Mouse (Mus musculus) embryonic facial prominence, embryonic 14.5 days (tissue): ENCODE data around the gene Angptl4. TPM values are rescaled to one million over a fixed set of nuclear protein-coding genes. Genes with fewer than 3 reads are reported as not detected.

Source experiments
- ATAC-seq: fragments of 200-750 bp; cut with Nextera tagmentation; 2 replicates; pipeline ENCODE4 v1.8.0; 2017; ENCODE audit warnings: low read depth, moderate number of reproducible peaks, moderate TSS enrichment
- DNase-seq: peaks from one replicate; pipeline ENCODE4 v3.0.0-alpha.2; 2015; ENCODE audit warnings: low spot score
- H3K27ac ChIP-seq: fragments of 300-500 bp; sonication (generic); replicated peaks from 2 replicates; pipeline ENCODE4 v1.5.1; 2014; ENCODE audit warnings: low read depth, mild to moderate bottlenecking, low read length, moderate library complexity
- H3K27me3 ChIP-seq: fragments of 300-500 bp; sonication (generic); replicated peaks from 2 replicates; pipeline ENCODE4 v1.6.1; 2014; ENCODE audit warnings: low read length; ENCODE audit not compliant: control insufficient read depth, insufficient read depth
- H3K36me3 ChIP-seq: fragments of 300-500 bp; sonication (generic); 2 replicates; pipeline ENCODE4 v1.6.1; 2014; ENCODE audit warnings: low read length, mixed read lengths; ENCODE audit not compliant: control insufficient read depth, insufficient read depth
- H3K4me1 ChIP-seq: fragments of 300-500 bp; sonication (generic); 2 replicates; pipeline ENCODE4 v1.6.1; 2014; ENCODE audit warnings: antibody characterized with exemption, low read length; ENCODE audit not compliant: control insufficient read depth, insufficient read depth
- H3K4me2 ChIP-seq: fragments of 300-500 bp; sonication (generic); 2 replicates; pipeline ENCODE4 v1.6.1; 2014; ENCODE audit warnings: low read depth, mild to moderate bottlenecking, low read length, moderate library complexity, mixed read lengths
- H3K4me3 ChIP-seq: fragments of 300-500 bp; sonication (generic); 2 replicates; pipeline ENCODE4 v1.5.1; 2014; ENCODE audit warnings: low read depth, mild to moderate bottlenecking, low read length
- H3K9ac ChIP-seq: fragments of 300-500 bp; sonication (generic); 2 replicates; pipeline ENCODE4 v1.6.1; 2014; ENCODE audit warnings: low read depth, mild to moderate bottlenecking, low read length, moderate library complexity, mixed read lengths
- H3K9me3 ChIP-seq: fragments of 300-500 bp; sonication (generic); 2 replicates; pipeline ENCODE4 v1.6.1; 2016; ENCODE audit warnings: low read length; ENCODE audit not compliant: control insufficient read depth
- WGBS: fragments of 180-500 bp; shearing (Covaris S2); extraction: QIAGEN DNeasy Blood & Tissue Kit; methylation state at CpG from one replicate; pipeline ENCODE4 v1.1.7; 2014; 5-methylcytosine and 5-hydroxymethylcytosine counted together
- polyA plus RNA-seq: library from polyadenylated mRNA; unstranded; fragments of >200 nt; fragmentation: Nextera tagmentation; extraction: Ambion mirVana; gene quantifications from 2 replicates; pipeline ENCODE4 v1.2.1, GENCODE M21; 2014

Gene Angptl4
- polyA plus RNA-seq, 1 experiment from 2014 or later, result 35.7 TPM

DNA sequence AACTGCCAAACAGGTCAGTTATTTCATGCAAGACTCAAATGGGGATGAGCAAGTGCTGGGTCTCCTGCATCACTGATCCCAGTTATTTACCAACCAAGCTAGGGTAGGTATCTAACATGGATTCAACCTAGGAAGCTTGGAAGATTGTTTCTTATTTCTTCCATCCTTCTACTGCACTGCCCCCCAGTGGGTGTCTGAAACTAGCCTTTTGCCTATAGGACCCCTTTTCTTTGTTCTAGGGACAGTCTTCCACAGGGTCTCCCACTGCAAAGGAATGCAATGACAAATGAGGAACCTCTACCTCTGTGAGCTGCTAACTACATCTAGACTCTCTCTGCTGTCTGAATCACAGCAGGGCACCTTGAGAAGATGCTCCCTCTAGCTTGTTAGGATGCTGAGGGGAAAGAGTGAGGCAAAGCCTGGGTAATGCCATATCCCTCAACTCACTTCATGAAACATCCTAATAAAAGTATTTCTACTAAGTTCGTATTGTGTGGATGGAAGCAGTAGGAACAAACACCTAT lies 40.9 kb upstream of the Angptl4 start:
- H3K36me3 ChIP-seq, result peaks cover 52% of the 10 kb centered on the region
- H3K4me2 ChIP-seq, result peak overlapping the region; percentile 74; the same call in 1 of the 2 replicates
- peak overlapping the region; percentile 68; the same call in 1 of the 2 replicates for H3K4me3 ChIP-seq
- no peak for DNase-seq
- no peaks in the 10 kb centered on the region for H3K27me3 ChIP-seq
- H3K4me1 ChIP-seq, result peaks cover 19% of the 10 kb centered on the region
- no peak for ATAC-seq
- no peak overlapping the region for H3K27ac ChIP-seq
- peak overlapping the region; percentile 88 for H3K9ac ChIP-seq
- 75% methylated on average over 1 of the region's 1 CpGs for WGBS
- no peaks in the 10 kb centered on the region for H3K9me3 ChIP-seq

GRCm38 (mm10) chr17:33817969-33818643 lies 36.5 kb upstream of the Angptl4 start:
- Histone ChIP-seq H3K4me2 (peak overlapping the region; percentile 89), H3K27ac (peak overlapping the region; percentile 77), H3K4me1 (peaks cover 9% of the 10 kb centered on the region), H3K9me3 (no peaks in the 10 kb centered on the region), H3K27me3 (no peaks in the 10 kb centered on the region), H3K9ac (peak overlapping the region; percentile 72), H3K4me3 (peak overlapping the region; percentile 55), H3K36me3 (peaks cover 45% of the 10 kb centered on the region)
- 19% methylated on average over 33 of the region's 33 CpGs for WGBS
- ATAC-seq, result peak; percentile 41; the same call in 1 of the 2 replicates
- DNase-seq, result peak; percentile 16

GRCm38 (mm10) chr17:33817184-33817968 lies 35.7 kb upstream of the Angptl4 start:
- peak; percentile 98 for ATAC-seq
- Histone ChIP-seq H3K27ac (peak overlapping the region; percentile 77), H3K4me3 (peak overlapping the region; percentile 55), H3K4me1 (peaks cover 4% of the 10 kb centered on the region; the same call in 1 of the 2 replicates), H3K36me3 (peaks cover 38% of the 10 kb centered on the region), H3K9ac (peak overlapping the region; percentile 72), H3K4me2 (peak overlapping the region; percentile 89), H3K27me3 (no peaks in the 10 kb centered on the region), H3K9me3 (no peaks in the 10 kb centered on the region)
- WGBS, result under 1% methylated on average over 75 of the region's 89 CpGs
- DNase-seq, result peak; percentile 98

GRCm38 (mm10) chr17:33816612-33817011 lies 35.0 kb upstream of the Angptl4 start:
- Histone ChIP-seq H3K27ac (no peak overlapping the region), H3K4me2 (peak overlapping the region; percentile 89), H3K9ac (no peak overlapping the region), H3K36me3 (peaks cover 30% of the 10 kb centered on the region), H3K4me3 (peak overlapping the region; percentile 55), H3K9me3 (no peaks in the 10 kb centered on the region), H3K27me3 (no peaks in the 10 kb centered on the region), H3K4me1 (peaks cover 4% of the 10 kb centered on the region; the same call in 1 of the 2 replicates)
- 56% methylated on average over 5 of the region's 5 CpGs for WGBS
- ATAC-seq (no peak), DNase-seq (peak; percentile 20)

DNA sequence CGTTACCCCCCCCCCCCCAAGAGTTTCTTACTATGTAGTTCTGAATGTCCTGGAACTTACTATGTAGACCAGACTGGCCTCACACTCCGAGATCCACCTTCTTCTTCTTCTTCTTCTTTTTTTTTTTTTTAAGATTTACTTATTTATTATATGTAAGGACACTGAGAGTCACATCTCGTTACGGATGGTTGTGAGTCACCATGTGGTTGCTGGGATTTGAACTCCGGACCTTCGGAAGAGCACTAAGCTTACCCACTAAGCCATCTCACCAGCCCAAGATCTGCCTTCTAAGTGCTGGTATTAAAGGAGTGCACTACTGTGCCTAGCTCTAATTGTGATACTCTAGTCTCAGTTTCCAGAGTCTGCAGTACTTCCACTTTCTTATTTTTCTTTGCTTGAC lies 33.8 kb upstream of the Angptl4 start:
- Histone ChIP-seq H3K9ac (no peak overlapping the region), H3K27me3 (no peaks in the 10 kb centered on the region), H3K4me1 (peaks cover 4% of the 10 kb centered on the region; the same call in 1 of the 2 replicates), H3K9me3 (no peaks in the 10 kb centered on the region), H3K36me3 (peaks cover 18% of the 10 kb centered on the region), H3K27ac (no peak overlapping the region), H3K4me2 (no peak overlapping the region), H3K4me3 (no peak overlapping the region)
- WGBS, result 92% methylated on average over 6 of the region's 6 CpGs
- no peak for ATAC-seq
- DNase-seq, result no peak

- Histone ChIP-seq H3K4me2 (no peak overlapping the region), H3K36me3 (no peaks in the 10 kb centered on the region), H3K9me3 (no peaks in the 10 kb centered on the region), H3K27ac (0 out of 2 replicates have a peak overlapping the region, but pooled peaks have one; percentile 15), H3K4me3 (no peak overlapping the region), H3K9ac (no peak overlapping the region), H3K27me3 (no peaks in the 10 kb centered on the region), H3K4me1 (peaks cover 2% of the 10 kb centered on the region; the same call in 1 of the 2 replicates)
- ATAC-seq (no peak), DNase-seq (peak; percentile 13)
- WGBS, result 50% methylated on average over 4 of the region's 4 CpGs
These were observed 31.4 kb upstream of the Angptl4 start for GRCm38 (mm10) chr17:33812990-33813389.

DNA sequence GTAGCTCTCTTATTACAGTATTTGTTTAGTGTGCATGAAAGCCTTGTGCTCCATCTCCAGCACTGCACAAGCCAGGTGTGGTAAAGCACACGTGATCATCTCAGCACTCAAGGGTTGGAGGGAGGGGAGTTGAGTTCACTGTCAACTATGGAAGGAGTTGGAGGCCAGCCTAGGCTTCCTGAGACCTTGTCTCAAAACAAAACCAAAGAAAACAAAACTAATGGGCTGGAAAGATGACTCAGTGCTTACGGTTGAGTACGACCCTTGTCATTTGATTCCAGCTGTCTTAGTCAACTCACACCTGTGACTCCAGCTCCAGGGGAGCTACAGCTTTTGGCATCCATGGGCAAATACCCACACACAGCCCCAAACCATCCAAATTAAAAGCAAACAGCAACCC lies 30.8 kb upstream of the Angptl4 start:
- Histone ChIP-seq H3K4me3 (no peak overlapping the region), H3K9ac (no peak overlapping the region), H3K4me1 (no peaks in the 10 kb centered on the region), H3K27ac (0 out of 2 replicates have a peak overlapping the region, but pooled peaks have one; percentile 15), H3K27me3 (no peaks in the 10 kb centered on the region), H3K4me2 (peak overlapping the region; percentile 15; the same call in 1 of the 2 replicates), H3K36me3 (no peaks in the 10 kb centered on the region), H3K9me3 (no peaks in the 10 kb centered on the region)
- 52% methylated on average over 3 of the region's 3 CpGs for WGBS
- ATAC-seq (no peak), DNase-seq (peak; percentile 10)

DNA sequence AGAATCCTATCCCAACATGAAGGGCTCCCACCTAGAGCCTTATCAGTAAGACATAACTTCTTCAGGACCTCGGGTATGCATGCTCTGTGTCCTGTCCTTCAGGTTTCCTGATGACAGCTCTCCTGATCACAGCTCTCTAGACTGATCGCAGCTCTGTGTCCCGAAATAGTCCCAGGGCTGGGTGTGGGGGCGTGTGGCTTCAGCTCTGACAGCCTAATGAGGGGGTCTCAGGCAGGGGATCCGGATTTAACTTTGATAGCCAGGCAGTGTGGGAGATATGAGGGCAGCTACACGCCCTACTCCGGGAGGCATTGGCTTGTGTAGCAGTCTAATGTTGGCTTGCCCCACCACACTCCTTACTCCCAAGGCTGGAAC lies 29.5 kb upstream of the Angptl4 start:
- Histone ChIP-seq H3K4me1 (no peaks in the 10 kb centered on the region), H3K36me3 (no peaks in the 10 kb centered on the region), H3K9me3 (no peaks in the 10 kb centered on the region), H3K4me3 (peak overlapping the region; percentile 49), H3K27me3 (no peaks in the 10 kb centered on the region), H3K9ac (peak overlapping the region; percentile 57), H3K27ac (no peak overlapping the region), H3K4me2 (peak overlapping the region; percentile 63)
- DNase-seq, result peak; percentile 26
- WGBS, result 15% methylated on average over 7 of the region's 7 CpGs
- 0 out of 2 replicates have a peak, but pooled peaks have one; percentile 8 for ATAC-seq
